Mouse (Mus musculus) neural tube, embryonic 14.5 days (tissue): ENCODE measurements at regions not wholly inside any gene's neighbourhood (a gene's known extent, or its start where the extent isn't known, plus 50 kb on each side); places are given as distances from the start of the nearest gene placed in this dataset.

Experiments
- ATAC-seq: fragments of 200-750 bp; cut with Nextera tagmentation; 2 replicates; pipeline ENCODE4 v1.8.0; 2017; ENCODE audit warnings: low read depth, mild to moderate bottlenecking, moderate TSS enrichment, moderate library complexity
- H3K27ac ChIP-seq: fragments of 300-500 bp; sonication (generic); 2 replicates; pipeline ENCODE4 v1.5.1; 2014; ENCODE audit warnings: low read depth, mild to moderate bottlenecking, control low read depth, low read length, moderate library complexity, mixed read lengths
- H3K27me3 ChIP-seq: fragments of 300-500 bp; sonication (generic); 2 replicates; pipeline ENCODE4 v1.6.1; 2014; ENCODE audit warnings: low read length; ENCODE audit not compliant: control insufficient read depth, insufficient read depth
- H3K36me3 ChIP-seq: fragments of 300-500 bp; sonication (generic); 2 replicates; pipeline ENCODE4 v1.6.1; 2014; ENCODE audit warnings: low read length, mixed read lengths; ENCODE audit not compliant: control insufficient read depth, insufficient read depth
- H3K4me1 ChIP-seq: fragments of 300-500 bp; sonication (generic); 2 replicates; pipeline ENCODE4 v1.6.1; 2014; ENCODE audit warnings: low read length; ENCODE audit not compliant: control insufficient read depth, insufficient read depth
- H3K4me2 ChIP-seq: fragments of 300-500 bp; sonication (generic); 2 replicates; pipeline ENCODE4 v1.6.1; 2014; ENCODE audit warnings: mild to moderate bottlenecking, low read depth, low read length, control low read depth
- H3K4me3 ChIP-seq: fragments of 300-500 bp; sonication (generic); 2 replicates; pipeline ENCODE4 v1.5.1; 2014; ENCODE audit warnings: low read depth, low read length, control low read depth, mixed read lengths
- H3K9ac ChIP-seq: fragments of 300-500 bp; sonication (generic); replicated peaks from 2 replicates; pipeline ENCODE4 v1.6.1; 2014; ENCODE audit warnings: low read depth, mild to moderate bottlenecking, control low read depth, low read length, mixed read lengths
- H3K9me3 ChIP-seq: fragments of 300-500 bp; sonication (generic); 2 replicates; pipeline ENCODE4 v1.6.1; 2016; ENCODE audit warnings: low read length; ENCODE audit not compliant: control insufficient read depth
- WGBS: fragments of 180-500 bp; shearing (Covaris S2); extraction: QIAGEN DNeasy Blood & Tissue Kit; methylation state at CpG from one replicate; pipeline ENCODE4 v1.1.7; 2014; 5-methylcytosine and 5-hydroxymethylcytosine counted together

- Histone ChIP-seq H3K36me3 (no peaks in the 10 kb centered on the region), H3K9me3 (no peaks in the 10 kb centered on the region), H3K9ac (no peak overlapping the region), H3K27me3 (no peaks in the 10 kb centered on the region), H3K27ac (no peak overlapping the region), H3K4me2 (no peak overlapping the region), H3K4me3 (no peak overlapping the region), H3K4me1 (no peaks in the 10 kb centered on the region)
- WGBS: 87% methylated on average over 6 of the region's 6 CpGs
- ATAC-seq: no peak
Observed at GRCm38 (mm10) chr16:93245738-93246137, 358.1 kb downstream of the Setd4 start.

GRCm38 (mm10) chr16:93238898-93239297 lies 365.0 kb downstream of the Setd4 start:
- Histone ChIP-seq H3K27ac (no peak overlapping the region), H3K9me3 (no peaks in the 10 kb centered on the region), H3K36me3 (no peaks in the 10 kb centered on the region), H3K4me1 (no peaks in the 10 kb centered on the region), H3K27me3 (no peaks in the 10 kb centered on the region), H3K9ac (no peak overlapping the region), H3K4me3 (no peak overlapping the region), H3K4me2 (no peak overlapping the region)
- no peak for ATAC-seq
- 82% methylated on average over 4 of the region's 4 CpGs for WGBS

GRCm38 (mm10) chr16:93238326-93238725 lies 365.5 kb downstream of the Setd4 start:
- WGBS: 85% methylated on average over 4 of the region's 4 CpGs
- no peaks in the 10 kb centered on the region for H3K27me3 ChIP-seq
- no peak overlapping the region for H3K9ac ChIP-seq
- ATAC-seq: no peak
- no peaks in the 10 kb centered on the region for H3K36me3 ChIP-seq
- no peaks in the 10 kb centered on the region for H3K4me1 ChIP-seq
- H3K4me2 ChIP-seq: no peak overlapping the region
- H3K27ac ChIP-seq: no peak overlapping the region
- no peaks in the 10 kb centered on the region for H3K9me3 ChIP-seq
- no peak overlapping the region for H3K4me3 ChIP-seq

GRCm38 (mm10) chr16:93225644-93226043 lies 378.2 kb downstream of the Setd4 start:
- Histone ChIP-seq H3K4me3 (no peak overlapping the region), H3K27ac (no peak overlapping the region), H3K4me1 (no peaks in the 10 kb centered on the region), H3K4me2 (no peak overlapping the region), H3K9me3 (no peaks in the 10 kb centered on the region), H3K27me3 (no peaks in the 10 kb centered on the region), H3K9ac (no peak overlapping the region), H3K36me3 (no peaks in the 10 kb centered on the region)
- ATAC-seq: no peak
- 85% methylated on average over 7 of the region's 7 CpGs for WGBS

- no peaks in the 10 kb centered on the region for H3K9me3 ChIP-seq
- WGBS: 99% methylated on average over 2 of the region's 2 CpGs
- no peak for ATAC-seq
Observed at GRCm38 (mm10) chr16:93225196-93225595, 378.7 kb downstream of the Setd4 start.

GRCm38 (mm10) chr16:93219731-93220130 lies 384.1 kb downstream of the Setd4 start:
- H3K4me3 ChIP-seq: no peak overlapping the region
- H3K4me2 ChIP-seq: no peak overlapping the region
- no peak for ATAC-seq
- no peaks in the 10 kb centered on the region for H3K36me3 ChIP-seq
- H3K9me3 ChIP-seq: no peaks in the 10 kb centered on the region
- WGBS: 88% methylated on average over 9 of the region's 9 CpGs
- H3K27me3 ChIP-seq: no peaks in the 10 kb centered on the region
- H3K4me1 ChIP-seq: no peaks in the 10 kb centered on the region
- H3K27ac ChIP-seq: no peak overlapping the region
- H3K9ac ChIP-seq: no peak overlapping the region

More at GRCm38 (mm10) chr16:93225196-93225595, 378.7 kb downstream of the Setd4 start:
- no peak overlapping the region for H3K4me3 ChIP-seq
- H3K9ac ChIP-seq: no peak overlapping the region
- H3K4me2 ChIP-seq: no peak overlapping the region
- no peak overlapping the region for H3K27ac ChIP-seq
- no peaks in the 10 kb centered on the region for H3K27me3 ChIP-seq
- no peaks in the 10 kb centered on the region for H3K4me1 ChIP-seq
- H3K36me3 ChIP-seq: no peaks in the 10 kb centered on the region

- no peak for ATAC-seq
- Histone ChIP-seq H3K9ac (no peak overlapping the region), H3K4me3 (no peak overlapping the region), H3K9me3 (no peaks in the 10 kb centered on the region), H3K4me2 (no peak overlapping the region), H3K27me3 (no peaks in the 10 kb centered on the region), H3K36me3 (no peaks in the 10 kb centered on the region), H3K4me1 (no peaks in the 10 kb centered on the region), H3K27ac (no peak overlapping the region)
- WGBS: 67% methylated on average over 10 of the region's 10 CpGs
Observed at GRCm38 (mm10) chr16:93218402-93218801, 385.5 kb downstream of the Setd4 start.

GRCm38 (mm10) chr16:93217600-93218226 lies 386.1 kb downstream of the Setd4 start:
- Histone ChIP-seq H3K9me3 (no peaks in the 10 kb centered on the region), H3K4me1 (no peaks in the 10 kb centered on the region), H3K9ac (no peak overlapping the region), H3K4me3 (no peak overlapping the region), H3K27ac (no peak overlapping the region), H3K4me2 (no peak overlapping the region), H3K36me3 (no peaks in the 10 kb centered on the region), H3K27me3 (no peaks in the 10 kb centered on the region)
- ATAC-seq: no peak
- 54% methylated on average over 12 of the region's 12 CpGs for WGBS

GRCm38 (mm10) chr16:93215630-93216029 lies 388.2 kb downstream of the Setd4 start:
- no peak for ATAC-seq
- Histone ChIP-seq H3K9ac (no peak overlapping the region), H3K4me3 (no peak overlapping the region), H3K27ac (no peak overlapping the region), H3K36me3 (no peaks in the 10 kb centered on the region), H3K4me1 (no peaks in the 10 kb centered on the region), H3K4me2 (no peak overlapping the region), H3K9me3 (no peaks in the 10 kb centered on the region), H3K27me3 (no peaks in the 10 kb centered on the region)
- 82% methylated on average over 4 of the region's 4 CpGs for WGBS
